Mouse (Mus musculus) CH12.LX (cell line): Measurements from ENCODE around the gene Olfr922.

ENCODE experiments used
- CTCF ChIP-seq, 2 experiments: IDR thresholded peaks in 1 of 2; conservative IDR thresholded peaks in 1 of 2; 2 replicates each; pipeline ENCODE4 v1.5.1; 2011 to 2012; ENCODE audit warnings: low read depth in 2 of 2, low read length in 2 of 2, improper control_type of control experiment in 1 of 2, inconsistent platforms in 1 of 2, mild to moderate bottlenecking in 1 of 2, moderate library complexity in 1 of 2
- ELF1 ChIP-seq: IDR thresholded peaks from 2 replicates; pipeline ENCODE4 v1.6.1; 2014; ENCODE audit warnings: low read depth, mild to moderate bottlenecking, inconsistent platforms, low read length, improper control_type of control experiment
- GABPA ChIP-seq: IDR thresholded peaks from 2 replicates; pipeline ENCODE4 v1.6.1; 2012; ENCODE audit warnings: low read depth, low read length, improper control_type of control experiment, inconsistent platforms; ENCODE audit not compliant: insufficient replicate concordance
- POLR2A ChIP-seq: IDR thresholded peaks from 2 replicates; pipeline ENCODE4 v1.6.1; 2011; ENCODE audit warnings: low read depth, mild to moderate bottlenecking, improper control_type of control experiment, low read length
- POLR2AphosphoS2 ChIP-seq: IDR thresholded peaks from 2 replicates; pipeline ENCODE4 v1.6.1; 2011; ENCODE audit warnings: low read depth, low read length, improper control_type of control experiment
- UBTF ChIP-seq: IDR thresholded peaks from 2 replicates; pipeline ENCODE4 v1.6.1; 2012; ENCODE audit warnings: low read depth, mild to moderate bottlenecking, inconsistent platforms, low read length, improper control_type of control experiment, moderate library complexity
- USF1 ChIP-seq: IDR thresholded peaks from 2 replicates; pipeline ENCODE4 v1.6.1; 2014; ENCODE audit warnings: low read depth, mild to moderate bottlenecking, inconsistent platforms, low read length, improper control_type of control experiment
- ZKSCAN1 ChIP-seq: IDR thresholded peaks from 2 replicates; pipeline ENCODE4 v1.6.1; 2012; ENCODE audit warnings: low read depth, inconsistent platforms, low read length, improper control_type of control experiment, borderline replicate concordance

DNA sequence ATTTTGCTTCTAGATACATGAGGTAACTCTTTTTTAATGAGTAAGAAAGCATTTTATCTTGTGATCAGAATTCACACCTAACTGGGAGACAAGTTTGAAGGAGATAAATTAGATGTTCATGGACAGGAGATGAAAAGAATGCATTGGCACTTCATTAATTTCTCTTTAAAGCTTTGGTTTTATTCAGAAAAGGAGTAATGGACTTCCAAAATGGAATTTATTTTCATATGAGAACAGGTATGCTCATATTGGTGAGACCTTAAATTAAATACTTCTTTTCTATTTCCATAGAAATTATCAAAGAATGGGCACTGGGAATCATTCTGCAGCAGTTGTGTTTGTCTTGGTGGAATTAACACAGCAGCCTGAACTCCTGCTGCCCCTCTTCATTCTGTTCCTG, 40.3 kb downstream of the Olfr922 start, which contains the start of gene Olfr26:
- TF ChIP-seq POLR2A (no peak), USF1 (no peak), CTCF (conservative IDR thresholded peaks at IDR 0.05 in 1 of 2, IDR thresholded peaks at IDR 0.05 in 1 of 2; ENCODE audit: low read depth in 2 of 2, low read length in 2 of 2) (no peak), GABPA (no peak), ZKSCAN1 (no peak), UBTF (no peak), POLR2AphosphoS2 (no peak), ELF1 (no peak)
